Mouse (Mus musculus): ENCODE measurements around the gene Igfbp4. TPM values are rescaled to one million over a fixed set of nuclear protein-coding genes. Genes with fewer than 3 reads are reported as not detected.

Igfbp4 gene
- polyA plus RNA-seq, 1 experiment: 274 TPM

GRCm38 (mm10) chr11:99063406-99064131, 22.5 kb downstream of the Igfbp4 start:
- no peaks in the 10 kb centered on the region for H3K36me3 ChIP-seq (ENCODE audit: control insufficient read depth, insufficient read depth, low read length)
- no peaks in the 10 kb centered on the region for H3K27me3 ChIP-seq (ENCODE audit: control insufficient read depth, insufficient read depth, low read length)
- TF ChIP-seq CTCF (IDR thresholded peaks at IDR 0.05; ENCODE audit: extremely low read depth, insufficient read depth, insufficient read length, insufficient replicate concordance) (no peak), POLR2A (IDR thresholded peaks at IDR 0.05; ENCODE audit: low read depth, low read length) (no peak)
- H3K4me3 ChIP-seq (ENCODE audit: extremely low read depth, insufficient read depth, insufficient read length): no peak overlapping the region
- H3K4me1 ChIP-seq (ENCODE audit: control insufficient read depth, insufficient read depth, insufficient read length): no peaks in the 10 kb centered on the region
- no peak for DNase-seq (ENCODE audit: low read depth in 1 of 2, low spot score in 2 of 2)
- WGBS: 84% methylated on average over 8 of the region's 8 CpGs
- no peak overlapping the region for H3K27ac ChIP-seq (ENCODE audit: insufficient read depth, low read length)

GRCm38 (mm10) chr11:99065353-99065752, 24.3 kb downstream of the Igfbp4 start:
- Histone ChIP-seq H3K4me1 (ENCODE audit: control insufficient read depth, insufficient read depth, insufficient read length) (no peaks in the 10 kb centered on the region), H3K36me3 (ENCODE audit: control insufficient read depth, insufficient read depth, low read length) (no peaks in the 10 kb centered on the region), H3K27me3 (ENCODE audit: control insufficient read depth, insufficient read depth, low read length) (no peaks in the 10 kb centered on the region), H3K4me3 (ENCODE audit: extremely low read depth, insufficient read depth, insufficient read length) (no peak overlapping the region), H3K27ac (ENCODE audit: insufficient read depth, low read length) (no peak overlapping the region)
- TF ChIP-seq POLR2A (IDR thresholded peaks at IDR 0.05; ENCODE audit: low read depth, low read length) (no peak), CTCF (IDR thresholded peaks at IDR 0.05; ENCODE audit: extremely low read depth, insufficient read depth, insufficient read length, insufficient replicate concordance) (no peak)
- 78% methylated on average over 3 of the region's 3 CpGs for WGBS
- DNase-seq (ENCODE audit: low read depth in 1 of 2, low spot score in 2 of 2): no peak

GRCm38 (mm10) chr11:99065979-99066378, 24.9 kb downstream of the Igfbp4 start:
- Histone ChIP-seq H3K36me3 (ENCODE audit: control insufficient read depth, insufficient read depth, low read length) (no peaks in the 10 kb centered on the region), H3K27ac (ENCODE audit: insufficient read depth, low read length) (no peak overlapping the region), H3K4me3 (ENCODE audit: extremely low read depth, insufficient read depth, insufficient read length) (no peak overlapping the region), H3K4me1 (ENCODE audit: control insufficient read depth, insufficient read depth, insufficient read length) (no peaks in the 10 kb centered on the region), H3K27me3 (ENCODE audit: control insufficient read depth, insufficient read depth, low read length) (no peaks in the 10 kb centered on the region)
- 37% methylated on average over 2 of the region's 2 CpGs for WGBS
- DNase-seq (ENCODE audit: low read depth in 1 of 2, low spot score in 2 of 2): peak; percentile 54 to 60
- no peak for TF ChIP-seq POLR2A (IDR thresholded peaks at IDR 0.05; ENCODE audit: low read depth, low read length)
- peak; percentile 74; the same call in 1 of the 2 replicates for TF ChIP-seq CTCF (IDR thresholded peaks at IDR 0.05; ENCODE audit: extremely low read depth, insufficient read depth, insufficient read length, insufficient replicate concordance)

- WGBS: 79% methylated on average over 8 of the region's 8 CpGs
- DNase-seq (ENCODE audit: low read depth in 1 of 2, low spot score in 2 of 2): no peak
- H3K4me3 ChIP-seq (ENCODE audit: extremely low read depth, insufficient read depth, insufficient read length): no peak overlapping the region
- no peaks in the 10 kb centered on the region for H3K36me3 ChIP-seq (ENCODE audit: control insufficient read depth, insufficient read depth, low read length)
- no peaks in the 10 kb centered on the region for H3K4me1 ChIP-seq (ENCODE audit: control insufficient read depth, insufficient read depth, insufficient read length)
- H3K27me3 ChIP-seq (ENCODE audit: control insufficient read depth, insufficient read depth, low read length): no peaks in the 10 kb centered on the region
- H3K27ac ChIP-seq (ENCODE audit: insufficient read depth, low read length): no peak overlapping the region
- TF ChIP-seq POLR2A (IDR thresholded peaks at IDR 0.05; ENCODE audit: low read depth, low read length) (no peak), CTCF (IDR thresholded peaks at IDR 0.05; ENCODE audit: extremely low read depth, insufficient read depth, insufficient read length, insufficient replicate concordance) (no peak)
Observed at GRCm38 (mm10) chr11:99067591-99067990, 26.5 kb downstream of the Igfbp4 start.

- Histone ChIP-seq H3K27ac (ENCODE audit: insufficient read depth, low read length) (no peak overlapping the region), H3K27me3 (ENCODE audit: control insufficient read depth, insufficient read depth, low read length) (no peaks in the 10 kb centered on the region), H3K4me3 (ENCODE audit: extremely low read depth, insufficient read depth, insufficient read length) (no peak overlapping the region), H3K36me3 (ENCODE audit: control insufficient read depth, insufficient read depth, low read length) (no peaks in the 10 kb centered on the region), H3K4me1 (ENCODE audit: control insufficient read depth, insufficient read depth, insufficient read length) (no peaks in the 10 kb centered on the region)
- TF ChIP-seq POLR2A (IDR thresholded peaks at IDR 0.05; ENCODE audit: low read depth, low read length) (no peak), CTCF (IDR thresholded peaks at IDR 0.05; ENCODE audit: extremely low read depth, insufficient read depth, insufficient read length, insufficient replicate concordance) (no peak)
- WGBS: 49% methylated on average over 5 of the region's 5 CpGs
- DNase-seq (ENCODE audit: low read depth in 1 of 2, low spot score in 2 of 2): no peak
Observed at GRCm38 (mm10) chr11:99068455-99068854, 27.4 kb downstream of the Igfbp4 start.

- H3K27me3 ChIP-seq (ENCODE audit: control insufficient read depth, insufficient read depth, low read length): no peaks in the 10 kb centered on the region
- no peaks in the 10 kb centered on the region for H3K4me1 ChIP-seq (ENCODE audit: control insufficient read depth, insufficient read depth, insufficient read length)
- no peak for DNase-seq (ENCODE audit: low read depth in 1 of 2, low spot score in 2 of 2)
- H3K4me3 ChIP-seq (ENCODE audit: extremely low read depth, insufficient read depth, insufficient read length): no peak overlapping the region
- no peaks in the 10 kb centered on the region for H3K36me3 ChIP-seq (ENCODE audit: control insufficient read depth, insufficient read depth, low read length)
- TF ChIP-seq CTCF (IDR thresholded peaks at IDR 0.05; ENCODE audit: extremely low read depth, insufficient read depth, insufficient read length, insufficient replicate concordance) (no peak), POLR2A (IDR thresholded peaks at IDR 0.05; ENCODE audit: low read depth, low read length) (no peak)
- 84% methylated on average over 6 of the region's 6 CpGs for WGBS
- no peak overlapping the region for H3K27ac ChIP-seq (ENCODE audit: insufficient read depth, low read length)
Observed at GRCm38 (mm10) chr11:99071866-99072265, 30.8 kb downstream of the Igfbp4 start.

- Histone ChIP-seq H3K4me3 (ENCODE audit: extremely low read depth, insufficient read depth, insufficient read length) (no peak overlapping the region), H3K4me1 (ENCODE audit: control insufficient read depth, insufficient read depth, insufficient read length) (no peaks in the 10 kb centered on the region), H3K36me3 (ENCODE audit: control insufficient read depth, insufficient read depth, low read length) (no peaks in the 10 kb centered on the region), H3K27me3 (ENCODE audit: control insufficient read depth, insufficient read depth, low read length) (no peaks in the 10 kb centered on the region), H3K27ac (ENCODE audit: insufficient read depth, low read length) (no peak overlapping the region)
- 69% methylated on average over 5 of the region's 5 CpGs for WGBS
- DNase-seq (ENCODE audit: low read depth in 1 of 2, low spot score in 2 of 2): no peak
- TF ChIP-seq POLR2A (IDR thresholded peaks at IDR 0.05; ENCODE audit: low read depth, low read length) (no peak), CTCF (IDR thresholded peaks at IDR 0.05; ENCODE audit: extremely low read depth, insufficient read depth, insufficient read length, insufficient replicate concordance) (no peak)
Observed at GRCm38 (mm10) chr11:99073781-99074180, 32.7 kb downstream of the Igfbp4 start.
